Mouse (Mus musculus): ENCODE data around the gene Mecom. TPM values are rescaled to one million over a fixed set of nuclear protein-coding genes. Genes with fewer than 3 reads are reported as not detected.

The Mecom gene
- total RNA-seq, 1 experiment = 2.3 TPM

DNA sequence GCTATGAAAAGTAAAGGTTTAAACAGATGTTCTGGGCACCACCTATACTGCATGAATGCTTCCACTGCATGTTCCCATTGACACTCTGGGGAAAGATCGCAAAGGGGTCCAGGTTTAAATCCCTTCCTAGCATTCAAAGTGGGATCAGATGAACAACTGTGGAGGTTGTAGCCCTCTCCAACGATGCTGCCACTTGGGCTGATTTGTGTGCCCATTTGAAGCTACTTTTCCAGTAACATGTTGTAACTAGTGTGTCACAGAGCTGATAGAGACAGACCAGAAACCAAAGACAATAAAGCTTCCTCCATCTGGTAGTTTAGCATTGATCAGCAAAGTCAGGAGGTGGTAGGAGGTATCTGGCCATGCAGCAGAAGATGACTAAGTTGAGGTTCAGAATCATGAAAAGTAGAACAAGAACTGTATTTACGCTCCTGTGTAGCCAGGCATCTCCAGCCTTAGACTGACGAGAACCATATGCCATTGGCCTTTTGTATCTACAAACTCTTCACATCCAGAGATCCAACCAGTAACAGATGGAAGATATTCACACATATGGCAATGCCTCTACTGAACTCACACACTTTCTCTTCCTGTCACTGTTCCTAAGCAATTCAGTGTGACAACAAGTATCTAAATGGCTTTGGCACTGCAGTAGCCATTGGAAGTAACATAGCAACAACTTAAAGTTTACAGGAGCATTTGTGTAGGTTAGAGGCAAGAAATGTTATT is 299.0 kb downstream of the Mecom start:
- Histone ChIP-seq H3K27ac (ENCODE audit: insufficient read depth, low read depth, low read length, poor library complexity, severe bottlenecking) (no peak overlapping the region), H3K4me3 (ENCODE audit: insufficient read depth in 1 of 2, low read depth in 1 of 2, low read length in 2 of 2, poor library complexity in 1 of 2, severe bottlenecking in 1 of 2) (no peak overlapping the region), H3K36me3 (ENCODE audit: control insufficient read depth, insufficient read depth, low read length, poor library complexity, severe bottlenecking) (no peaks in the 10 kb centered on the region), H3K4me1 (ENCODE audit: control insufficient read depth in 2 of 2, insufficient read depth in 2 of 2, low read length in 2 of 2, poor library complexity in 1 of 2) (no peaks in the 10 kb centered on the region), H3K9me3 (ENCODE audit: control insufficient read depth, insufficient read depth, low read depth, low read length) (no peaks in the 10 kb centered on the region), H3K9ac (ENCODE audit: insufficient read depth, low read depth, low read length, poor library complexity, severe bottlenecking) (no peak overlapping the region)
- in situ Hi-C loops (cut with MboI; ENCODE audit: low sequenced_read_pairs in 2 of 2, unreplicated experiment in 2 of 2) = no loop called here
- DNase-seq (ENCODE audit: low read depth, low spot score) = no peak
- TF ChIP-seq MAFK (IDR thresholded peaks at IDR 0.05; ENCODE audit: insufficient read depth, low read depth, low read length) (no peak), CHD2 (IDR thresholded peaks at IDR 0.05; ENCODE audit: low read depth, low read length) (no peak), HCFC1 (IDR thresholded peaks at IDR 0.05; ENCODE audit: borderline replicate concordance, insufficient read depth, low read length) (no peak), ZC3H11A (IDR thresholded peaks at IDR 0.05; ENCODE audit: borderline replicate concordance, low read depth, low read length) (no peak), ZNF384 (IDR thresholded peaks at IDR 0.05; ENCODE audit: low read depth, low read length) (no peak)

DNA sequence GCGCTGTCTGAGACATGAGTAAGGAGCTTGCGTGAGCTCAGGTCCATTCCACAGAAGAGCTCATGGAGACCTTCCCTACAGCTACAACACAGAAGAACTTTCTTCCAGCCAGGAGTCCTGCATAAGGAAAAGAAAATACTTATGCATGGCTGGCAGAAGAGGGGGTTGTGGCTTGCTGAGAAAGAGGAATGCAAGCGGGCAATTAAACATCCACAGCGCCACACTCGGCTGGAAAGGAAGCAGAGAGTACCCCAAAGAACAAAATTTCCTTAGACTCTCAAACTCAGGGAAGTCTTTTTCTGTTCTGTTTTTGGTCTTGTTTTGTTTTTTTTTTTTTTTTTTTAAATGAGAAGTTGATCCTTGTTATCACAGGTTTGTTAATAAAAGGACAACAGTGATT is 300.6 kb downstream of the Mecom start:
- no peak overlapping the region for H3K4me3 ChIP-seq (ENCODE audit: insufficient read depth in 1 of 2, low read depth in 1 of 2, low read length in 2 of 2, poor library complexity in 1 of 2, severe bottlenecking in 1 of 2)
- H3K4me1 ChIP-seq (ENCODE audit: control insufficient read depth in 2 of 2, insufficient read depth in 2 of 2, low read length in 2 of 2, poor library complexity in 1 of 2) = no peaks in the 10 kb centered on the region
- in situ Hi-C loops (cut with MboI; ENCODE audit: low sequenced_read_pairs in 2 of 2, unreplicated experiment in 2 of 2) = no loop called here
- no peaks in the 10 kb centered on the region for H3K9me3 ChIP-seq (ENCODE audit: control insufficient read depth, insufficient read depth, low read depth, low read length)
- DNase-seq (ENCODE audit: low read depth, low spot score) = no peak
- H3K27ac ChIP-seq (ENCODE audit: insufficient read depth, low read depth, low read length, poor library complexity, severe bottlenecking) = no peak overlapping the region
- TF ChIP-seq ZC3H11A (IDR thresholded peaks at IDR 0.05; ENCODE audit: borderline replicate concordance, low read depth, low read length) (no peak), HCFC1 (IDR thresholded peaks at IDR 0.05; ENCODE audit: borderline replicate concordance, insufficient read depth, low read length) (no peak), ZNF384 (IDR thresholded peaks at IDR 0.05; ENCODE audit: low read depth, low read length) (no peak), CHD2 (IDR thresholded peaks at IDR 0.05; ENCODE audit: low read depth, low read length) (no peak), MAFK (IDR thresholded peaks at IDR 0.05; ENCODE audit: insufficient read depth, low read depth, low read length) (no peak)
- no peak overlapping the region for H3K9ac ChIP-seq (ENCODE audit: insufficient read depth, low read depth, low read length, poor library complexity, severe bottlenecking)
- no peaks in the 10 kb centered on the region for H3K36me3 ChIP-seq (ENCODE audit: control insufficient read depth, insufficient read depth, low read length, poor library complexity, severe bottlenecking)

DNA sequence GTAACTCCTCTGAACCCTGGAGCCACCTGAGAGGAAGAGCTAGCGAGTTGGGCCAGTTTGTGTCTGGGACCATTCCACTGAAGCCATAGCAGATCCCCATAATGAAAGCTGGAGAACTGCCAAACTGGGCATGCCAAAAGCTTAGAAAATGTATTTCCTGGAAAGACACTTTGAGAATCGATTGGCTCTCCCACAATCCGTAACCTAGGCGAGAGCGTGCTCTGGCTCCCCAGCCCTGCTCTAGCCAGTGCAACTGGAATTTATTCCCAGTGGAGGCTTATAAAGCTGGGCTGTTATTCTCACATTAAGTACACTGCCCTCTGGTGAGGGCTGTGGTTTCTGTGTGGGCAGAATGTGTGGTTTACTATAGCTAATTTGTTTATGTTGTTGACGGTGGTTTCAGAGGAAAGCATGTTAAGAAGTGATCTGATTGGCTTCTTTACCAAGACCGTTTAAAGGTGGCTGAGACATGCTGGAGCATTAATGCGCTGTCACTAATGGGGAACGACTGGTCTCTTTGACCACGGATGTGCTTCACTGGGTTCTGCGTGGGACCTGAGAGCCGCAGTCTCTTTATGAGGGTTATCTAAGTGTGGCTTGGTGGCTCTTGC is 301.3 kb downstream of the Mecom start:
- TF ChIP-seq ZNF384 (IDR thresholded peaks at IDR 0.05; ENCODE audit: low read depth, low read length) (no peak), ZC3H11A (IDR thresholded peaks at IDR 0.05; ENCODE audit: borderline replicate concordance, low read depth, low read length) (no peak), MAFK (IDR thresholded peaks at IDR 0.05; ENCODE audit: insufficient read depth, low read depth, low read length) (no peak), CHD2 (IDR thresholded peaks at IDR 0.05; ENCODE audit: low read depth, low read length) (no peak), HCFC1 (IDR thresholded peaks at IDR 0.05; ENCODE audit: borderline replicate concordance, insufficient read depth, low read length) (no peak)
- H3K4me1 ChIP-seq (ENCODE audit: control insufficient read depth in 2 of 2, insufficient read depth in 2 of 2, low read length in 2 of 2, poor library complexity in 1 of 2) = no peaks in the 10 kb centered on the region
- H3K9me3 ChIP-seq (ENCODE audit: control insufficient read depth, insufficient read depth, low read depth, low read length) = no peaks in the 10 kb centered on the region
- in situ Hi-C loops (cut with MboI; ENCODE audit: low sequenced_read_pairs in 2 of 2, unreplicated experiment in 2 of 2) = no loop called here
- no peak overlapping the region for H3K4me3 ChIP-seq (ENCODE audit: insufficient read depth in 1 of 2, low read depth in 1 of 2, low read length in 2 of 2, poor library complexity in 1 of 2, severe bottlenecking in 1 of 2)
- no peak overlapping the region for H3K9ac ChIP-seq (ENCODE audit: insufficient read depth, low read depth, low read length, poor library complexity, severe bottlenecking)
- DNase-seq (ENCODE audit: low read depth, low spot score) = no peak
- H3K36me3 ChIP-seq (ENCODE audit: control insufficient read depth, insufficient read depth, low read length, poor library complexity, severe bottlenecking) = no peaks in the 10 kb centered on the region
- no peak overlapping the region for H3K27ac ChIP-seq (ENCODE audit: insufficient read depth, low read depth, low read length, poor library complexity, severe bottlenecking)

- no peak overlapping the region for H3K9ac ChIP-seq (ENCODE audit: insufficient read depth, low read depth, low read length, poor library complexity, severe bottlenecking)
- no peak overlapping the region for H3K27ac ChIP-seq (ENCODE audit: insufficient read depth, low read depth, low read length, poor library complexity, severe bottlenecking)
- in situ Hi-C loops (cut with MboI; ENCODE audit: low sequenced_read_pairs in 2 of 2, unreplicated experiment in 2 of 2) = no loop called here
- no peaks in the 10 kb centered on the region for H3K9me3 ChIP-seq (ENCODE audit: control insufficient read depth, insufficient read depth, low read depth, low read length)
- no peaks in the 10 kb centered on the region for H3K4me1 ChIP-seq (ENCODE audit: control insufficient read depth in 2 of 2, insufficient read depth in 2 of 2, low read length in 2 of 2, poor library complexity in 1 of 2)
- H3K36me3 ChIP-seq (ENCODE audit: control insufficient read depth, insufficient read depth, low read length, poor library complexity, severe bottlenecking) = no peaks in the 10 kb centered on the region
- no peak overlapping the region for H3K4me3 ChIP-seq (ENCODE audit: insufficient read depth in 1 of 2, low read depth in 1 of 2, low read length in 2 of 2, poor library complexity in 1 of 2, severe bottlenecking in 1 of 2)
- no peak for TF ChIP-seq ZC3H11A (IDR thresholded peaks at IDR 0.05; ENCODE audit: borderline replicate concordance, low read depth, low read length)
- TF ChIP-seq HCFC1 (IDR thresholded peaks at IDR 0.05; ENCODE audit: borderline replicate concordance, insufficient read depth, low read length) = no peak
- no peak for TF ChIP-seq ZNF384 (IDR thresholded peaks at IDR 0.05; ENCODE audit: low read depth, low read length)
- no peak for TF ChIP-seq MAFK (IDR thresholded peaks at IDR 0.05; ENCODE audit: insufficient read depth, low read depth, low read length)
- TF ChIP-seq CHD2 (IDR thresholded peaks at IDR 0.05; ENCODE audit: low read depth, low read length) = no peak
- no peak for DNase-seq (ENCODE audit: low read depth, low spot score)
These were observed 301.9 kb downstream of the Mecom start for GRCm38 (mm10) chr3:30245950-30246349.
